Mouse (Mus musculus) lung, adult 2 months (tissue): Measurements from ENCODE around the gene Dpysl5.

Source experiments
- CTCF ChIP-seq: fragments of 200-500 bp; IDR thresholded peaks from 2 replicates; pipeline ENCODE4 v1.5.1; 2011; ENCODE audit warnings: mild to moderate bottlenecking, low read length, control low read depth; ENCODE audit not compliant: insufficient read depth
- POLR2A ChIP-seq: fragments of 200-500 bp; IDR thresholded peaks from 2 replicates; pipeline ENCODE4 v1.6.1; 2011; ENCODE audit warnings: low read depth, mild to moderate bottlenecking, control low read depth, low read length, borderline replicate concordance; ENCODE audit errors: extremely low read depth

- no peak for TF ChIP-seq CTCF
- no peak for TF ChIP-seq POLR2A
These were observed 31.8 kb upstream of the Dpysl5 start for GRCm38 (mm10) chr5:30679593-30679992.
